Mouse (Mus musculus) cerebellum, adult (tissue): ENCODE data around the gene Rbmy.
"Not testable (repeated sequence)": the region's sequence is repeated elsewhere in the genome, so short reads cannot be mapped to it uniquely, and the experiment has no call there.

Experiments used
- ATAC-seq: cut with Nextera tagmentation; 2 replicates; pipeline ENCODE4 v1.9.2; 2017; ENCODE audit warnings: mild to moderate bottlenecking, moderate library complexity, mixed read lengths; ENCODE audit not compliant: insufficient number of reproducible peaks, low FRiP score, low TSS enrichment

Gene Rbmy

GRCm38 (mm10) chrY:2830380-2830779 is at the start of gene Rbmy, which contains the start of gene Gm10256:
Gene Rbmy, plus strand, starts transcription at chrY:2830680.
Gene Gm10256, plus strand, starts transcription at chrY:2830699.
- ATAC-seq = not testable (repeated sequence)

GRCm38 (mm10) chrY:2796105-2796504 is 34.4 kb upstream of the Rbmy start, which contains the start of gene Gm4064:
Gene Gm4064, minus strand, starts transcription at chrY:2796205.
- not testable (repeated sequence) for ATAC-seq
